Mouse (Mus musculus): ENCODE data around the gene Cdrt4. TPM values are rescaled to one million over a fixed set of nuclear protein-coding genes. Genes with fewer than 3 reads are reported as not detected.

Gene Cdrt4
- 0.29 TPM in 1 of 2 replicates, not detected in the other for polyA plus RNA-seq (2014; fragmentation: Nextera tagmentation; extraction: Ambion mirVana)

GRCm38 (mm10) chr11:62951012-62951411 lies at the start of gene Cdrt4:
Cdrt4 (plus strand) TSS chr11:62951193.
- no peak within 1 kb of the TSS for H3K4me3 ChIP-seq (ENCODE audit: low read length)
- no peaks in the 10 kb centered on the region for H3K36me3 ChIP-seq (ENCODE audit: control insufficient read depth, insufficient read depth, low read length)
- H3K9me3 ChIP-seq (ENCODE audit: control insufficient read depth, low read length): peaks cover 9% of the 10 kb centered on the region
- 83% methylated on average over 3 of the region's 3 CpGs for WGBS
- H3K4me1 ChIP-seq (ENCODE audit: control insufficient read depth, insufficient read depth, low read length): no peaks in the 10 kb centered on the region
- H3K9ac ChIP-seq (ENCODE audit: low read depth, low read length): no peak within 1 kb of the TSS
- H3K27ac ChIP-seq (ENCODE audit: low read depth, low read length): no peak within 1 kb of the TSS
- ATAC-seq (ENCODE audit: low FRiP score, low TSS enrichment): no peak
- H3K4me2 ChIP-seq (replicated peaks; ENCODE audit: low read depth, low read length): no peak within 1 kb of the TSS
- no peaks in the 10 kb centered on the region for H3K27me3 ChIP-seq (ENCODE audit: control insufficient read depth, insufficient read depth, low read length)

GRCm38 (mm10) chr11:62901699-62902323 lies 49.2 kb upstream of the Cdrt4 start:
- no peak; the same call in 1 of the 2 replicates for ATAC-seq (ENCODE audit: low FRiP score, low TSS enrichment)
- H3K9ac ChIP-seq (ENCODE audit: low read depth, low read length): no peak overlapping the region
- no peak overlapping the region for H3K4me3 ChIP-seq (ENCODE audit: low read length)
- H3K27ac ChIP-seq (ENCODE audit: low read depth, low read length): no peak overlapping the region
- H3K9me3 ChIP-seq (ENCODE audit: control insufficient read depth, low read length): no peaks in the 10 kb centered on the region
- H3K4me1 ChIP-seq (ENCODE audit: control insufficient read depth, insufficient read depth, low read length): no peaks in the 10 kb centered on the region
- H3K36me3 ChIP-seq (ENCODE audit: control insufficient read depth, insufficient read depth, low read length): no peaks in the 10 kb centered on the region
- 35% methylated on average over 12 of the region's 12 CpGs for WGBS
- H3K4me2 ChIP-seq (replicated peaks; ENCODE audit: low read depth, low read length): no peak overlapping the region
- H3K27me3 ChIP-seq (ENCODE audit: control insufficient read depth, insufficient read depth, low read length): no peaks in the 10 kb centered on the region

GRCm38 (mm10) chr11:62903871-62904495 lies 47.0 kb upstream of the Cdrt4 start:
- Histone ChIP-seq H3K9me3 (ENCODE audit: control insufficient read depth, low read length) (no peaks in the 10 kb centered on the region), H3K4me1 (ENCODE audit: control insufficient read depth, insufficient read depth, low read length) (no peaks in the 10 kb centered on the region), H3K4me3 (ENCODE audit: low read length) (no peak overlapping the region), H3K27ac (ENCODE audit: low read depth, low read length) (no peak overlapping the region), H3K36me3 (ENCODE audit: control insufficient read depth, insufficient read depth, low read length) (no peaks in the 10 kb centered on the region), H3K27me3 (ENCODE audit: control insufficient read depth, insufficient read depth, low read length) (no peaks in the 10 kb centered on the region), H3K9ac (ENCODE audit: low read depth, low read length) (no peak overlapping the region), H3K4me2 (replicated peaks; ENCODE audit: low read depth, low read length) (no peak overlapping the region)
- no peak for ATAC-seq (ENCODE audit: low FRiP score, low TSS enrichment)
- WGBS: 80% methylated on average over 6 of the region's 6 CpGs

- H3K27ac ChIP-seq (ENCODE audit: low read depth, low read length): no peak overlapping the region
- no peak overlapping the region for H3K4me2 ChIP-seq (replicated peaks; ENCODE audit: low read depth, low read length)
- no peaks in the 10 kb centered on the region for H3K27me3 ChIP-seq (ENCODE audit: control insufficient read depth, insufficient read depth, low read length)
- ATAC-seq (ENCODE audit: low FRiP score, low TSS enrichment): no peak
- no peaks in the 10 kb centered on the region for H3K4me1 ChIP-seq (ENCODE audit: control insufficient read depth, insufficient read depth, low read length)
- H3K9ac ChIP-seq (ENCODE audit: low read depth, low read length): no peak overlapping the region
- no peak overlapping the region for H3K4me3 ChIP-seq (ENCODE audit: low read length)
- H3K36me3 ChIP-seq (ENCODE audit: control insufficient read depth, insufficient read depth, low read length): no peaks in the 10 kb centered on the region
- 83% methylated on average over 3 of the region's 3 CpGs for WGBS
- H3K9me3 ChIP-seq (ENCODE audit: control insufficient read depth, low read length): no peaks in the 10 kb centered on the region
These were observed 41.2 kb upstream of the Cdrt4 start for GRCm38 (mm10) chr11:62909720-62910306.

- Histone ChIP-seq H3K4me3 (ENCODE audit: low read length) (no peak overlapping the region), H3K36me3 (ENCODE audit: control insufficient read depth, insufficient read depth, low read length) (no peaks in the 10 kb centered on the region), H3K27ac (ENCODE audit: low read depth, low read length) (no peak overlapping the region), H3K27me3 (ENCODE audit: control insufficient read depth, insufficient read depth, low read length) (no peaks in the 10 kb centered on the region), H3K9ac (ENCODE audit: low read depth, low read length) (no peak overlapping the region), H3K4me2 (replicated peaks; ENCODE audit: low read depth, low read length) (no peak overlapping the region), H3K9me3 (ENCODE audit: control insufficient read depth, low read length) (no peaks in the 10 kb centered on the region), H3K4me1 (ENCODE audit: control insufficient read depth, insufficient read depth, low read length) (no peaks in the 10 kb centered on the region)
- ATAC-seq (ENCODE audit: low FRiP score, low TSS enrichment): no peak
- 58% methylated on average over 8 of the region's 8 CpGs for WGBS
These were observed 39.6 kb upstream of the Cdrt4 start for GRCm38 (mm10) chr11:62911362-62911761.

- Histone ChIP-seq H3K4me1 (ENCODE audit: control insufficient read depth, insufficient read depth, low read length) (no peaks in the 10 kb centered on the region), H3K27me3 (ENCODE audit: control insufficient read depth, insufficient read depth, low read length) (no peaks in the 10 kb centered on the region), H3K4me3 (ENCODE audit: low read length) (no peak overlapping the region), H3K27ac (ENCODE audit: low read depth, low read length) (no peak overlapping the region), H3K4me2 (replicated peaks; ENCODE audit: low read depth, low read length) (no peak overlapping the region), H3K36me3 (ENCODE audit: control insufficient read depth, insufficient read depth, low read length) (no peaks in the 10 kb centered on the region), H3K9ac (ENCODE audit: low read depth, low read length) (no peak overlapping the region), H3K9me3 (ENCODE audit: control insufficient read depth, low read length) (no peaks in the 10 kb centered on the region)
- ATAC-seq (ENCODE audit: low FRiP score, low TSS enrichment): no peak
- WGBS: 91% methylated on average over 2 of the region's 2 CpGs
These were observed 37.9 kb upstream of the Cdrt4 start for GRCm38 (mm10) chr11:62913141-62913540.

GRCm38 (mm10) chr11:62914532-62914931 lies 36.5 kb upstream of the Cdrt4 start:
- WGBS: 66% methylated on average over 6 of the region's 6 CpGs
- H3K9me3 ChIP-seq (ENCODE audit: control insufficient read depth, low read length): no peaks in the 10 kb centered on the region
- no peaks in the 10 kb centered on the region for H3K4me1 ChIP-seq (ENCODE audit: control insufficient read depth, insufficient read depth, low read length)
- H3K27me3 ChIP-seq (ENCODE audit: control insufficient read depth, insufficient read depth, low read length): no peaks in the 10 kb centered on the region
- H3K9ac ChIP-seq (ENCODE audit: low read depth, low read length): no peak overlapping the region
- ATAC-seq (ENCODE audit: low FRiP score, low TSS enrichment): no peak
- no peaks in the 10 kb centered on the region for H3K36me3 ChIP-seq (ENCODE audit: control insufficient read depth, insufficient read depth, low read length)
- no peak overlapping the region for H3K27ac ChIP-seq (ENCODE audit: low read depth, low read length)
- no peak overlapping the region for H3K4me2 ChIP-seq (replicated peaks; ENCODE audit: low read depth, low read length)
- no peak overlapping the region for H3K4me3 ChIP-seq (ENCODE audit: low read length)

- no peak overlapping the region for H3K4me3 ChIP-seq (ENCODE audit: low read length)
- H3K27ac ChIP-seq (ENCODE audit: low read depth, low read length): no peak overlapping the region
- 84% methylated on average over 2 of the region's 2 CpGs for WGBS
- no peak overlapping the region for H3K4me2 ChIP-seq (replicated peaks; ENCODE audit: low read depth, low read length)
- no peaks in the 10 kb centered on the region for H3K9me3 ChIP-seq (ENCODE audit: control insufficient read depth, low read length)
- no peak for ATAC-seq (ENCODE audit: low FRiP score, low TSS enrichment)
- no peaks in the 10 kb centered on the region for H3K27me3 ChIP-seq (ENCODE audit: control insufficient read depth, insufficient read depth, low read length)
- H3K36me3 ChIP-seq (ENCODE audit: control insufficient read depth, insufficient read depth, low read length): no peaks in the 10 kb centered on the region
- H3K9ac ChIP-seq (ENCODE audit: low read depth, low read length): no peak overlapping the region
- H3K4me1 ChIP-seq (ENCODE audit: control insufficient read depth, insufficient read depth, low read length): peaks cover 3% of the 10 kb centered on the region; the same call in 1 of the 2 replicates
These were observed 35.5 kb upstream of the Cdrt4 start for GRCm38 (mm10) chr11:62915486-62915885.

GRCm38 (mm10) chr11:62916765-62917164 lies 34.2 kb upstream of the Cdrt4 start:
- Histone ChIP-seq H3K4me2 (replicated peaks; ENCODE audit: low read depth, low read length) (no peak overlapping the region), H3K36me3 (ENCODE audit: control insufficient read depth, insufficient read depth, low read length) (no peaks in the 10 kb centered on the region), H3K9me3 (ENCODE audit: control insufficient read depth, low read length) (no peaks in the 10 kb centered on the region), H3K4me3 (ENCODE audit: low read length) (no peak overlapping the region), H3K27ac (ENCODE audit: low read depth, low read length) (no peak overlapping the region), H3K27me3 (ENCODE audit: control insufficient read depth, insufficient read depth, low read length) (no peaks in the 10 kb centered on the region), H3K4me1 (ENCODE audit: control insufficient read depth, insufficient read depth, low read length) (peaks cover 4% of the 10 kb centered on the region; the same call in 1 of the 2 replicates), H3K9ac (ENCODE audit: low read depth, low read length) (no peak overlapping the region)
- no peak for ATAC-seq (ENCODE audit: low FRiP score, low TSS enrichment)
- WGBS: 17% methylated on average over 2 of the region's 2 CpGs
